Mouse (Mus musculus): ENCODE data around the gene Ptpn4. TPM values are rescaled to one million over a fixed set of nuclear protein-coding genes. Genes with fewer than 3 reads are reported as not detected.
A peak's percentile ranks its signal among the peaks of the same experiment; 100 is the strongest.

The Ptpn4 gene
- total and polyA plus RNA-seq, 2 experiments from 2014 or later, result 7.0 to 46.5 TPM

- Histone ChIP-seq H3K27ac (ENCODE audit: low read depth, low read length) (no peak overlapping the region), H3K36me3 (ENCODE audit: insufficient read depth, low read length) (no peaks in the 10 kb centered on the region), H3K4me1 (ENCODE audit: insufficient read depth, low read length) (no peaks in the 10 kb centered on the region), H3K9me3 (ENCODE audit: low read length) (no peaks in the 10 kb centered on the region), H3K4me3 (ENCODE audit: low read depth, low read length) (no peak overlapping the region), H3K27me3 (ENCODE audit: insufficient read depth, low read length) (no peaks in the 10 kb centered on the region), H3K4me2 (ENCODE audit: low read depth, low read length, poor library complexity, severe bottlenecking) (no peak overlapping the region), H3K9ac (replicated peaks; ENCODE audit: low read length, poor library complexity, severe bottlenecking) (no peak overlapping the region)
- DNase-seq (ENCODE audit: low spot score) (no peak), ATAC-seq (ENCODE audit: low FRiP score) (no peak)
- 93% methylated on average over 7 of the region's 7 CpGs for WGBS
- no peak for TF ChIP-seq CTCF (IDR thresholded peaks at IDR 0.05)
Observed at GRCm38 (mm10) chr1:119666904-119667303, 170.5 kb downstream of the Ptpn4 start.

GRCm38 (mm10) chr1:119654307-119654706, 183.1 kb downstream of the Ptpn4 start:
- Histone ChIP-seq H3K27me3 (ENCODE audit: insufficient read depth, low read length) (no peaks in the 10 kb centered on the region), H3K9ac (replicated peaks; ENCODE audit: low read length, poor library complexity, severe bottlenecking) (no peak overlapping the region), H3K36me3 (ENCODE audit: insufficient read depth, low read length) (no peaks in the 10 kb centered on the region), H3K27ac (ENCODE audit: low read depth, low read length) (no peak overlapping the region), H3K4me3 (ENCODE audit: low read depth, low read length) (no peak overlapping the region), H3K4me2 (ENCODE audit: low read depth, low read length, poor library complexity, severe bottlenecking) (no peak overlapping the region), H3K9me3 (ENCODE audit: low read length) (no peaks in the 10 kb centered on the region), H3K4me1 (ENCODE audit: insufficient read depth, low read length) (no peaks in the 10 kb centered on the region)
- peak; percentile 49 for TF ChIP-seq CTCF (IDR thresholded peaks at IDR 0.05)
- no peak for DNase-seq (ENCODE audit: low spot score)
- WGBS, result 92% methylated on average over 2 of the region's 2 CpGs
- ATAC-seq (ENCODE audit: low FRiP score), result no peak

DNA sequence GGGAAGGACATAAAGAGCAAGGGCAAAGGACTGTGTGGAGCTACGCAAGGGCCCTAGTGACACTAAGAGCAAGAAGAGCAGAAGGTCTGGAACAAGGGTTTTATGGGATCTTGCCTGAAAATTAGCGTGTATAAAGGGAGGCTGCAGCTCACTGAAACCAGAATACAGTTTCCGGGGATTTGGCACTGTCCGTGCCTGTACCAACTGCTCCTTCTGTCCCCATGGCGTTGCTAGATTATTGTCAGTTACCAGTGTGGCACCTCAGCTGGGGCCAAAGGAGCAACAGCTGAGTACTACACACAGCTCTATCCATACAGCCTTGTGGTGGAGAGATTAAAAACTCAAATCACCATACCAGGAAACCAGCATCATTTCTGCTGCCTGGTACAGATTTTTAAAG, 187.0 kb downstream of the Ptpn4 start:
- no peak for TF ChIP-seq CTCF (IDR thresholded peaks at IDR 0.05)
- no peak for ATAC-seq (ENCODE audit: low FRiP score)
- H3K4me3 ChIP-seq (ENCODE audit: low read depth, low read length), result no peak overlapping the region
- no peaks in the 10 kb centered on the region for H3K4me1 ChIP-seq (ENCODE audit: insufficient read depth, low read length)
- no peak overlapping the region for H3K27ac ChIP-seq (ENCODE audit: low read depth, low read length)
- H3K9me3 ChIP-seq (ENCODE audit: low read length), result no peaks in the 10 kb centered on the region
- no peak overlapping the region for H3K9ac ChIP-seq (replicated peaks; ENCODE audit: low read length, poor library complexity, severe bottlenecking)
- no peak overlapping the region for H3K4me2 ChIP-seq (ENCODE audit: low read depth, low read length, poor library complexity, severe bottlenecking)
- peak; percentile 31 for DNase-seq (ENCODE audit: low spot score)
- H3K27me3 ChIP-seq (ENCODE audit: insufficient read depth, low read length), result no peaks in the 10 kb centered on the region
- no peaks in the 10 kb centered on the region for H3K36me3 ChIP-seq (ENCODE audit: insufficient read depth, low read length)
- WGBS, result 85% methylated on average over 5 of the region's 5 CpGs

DNA sequence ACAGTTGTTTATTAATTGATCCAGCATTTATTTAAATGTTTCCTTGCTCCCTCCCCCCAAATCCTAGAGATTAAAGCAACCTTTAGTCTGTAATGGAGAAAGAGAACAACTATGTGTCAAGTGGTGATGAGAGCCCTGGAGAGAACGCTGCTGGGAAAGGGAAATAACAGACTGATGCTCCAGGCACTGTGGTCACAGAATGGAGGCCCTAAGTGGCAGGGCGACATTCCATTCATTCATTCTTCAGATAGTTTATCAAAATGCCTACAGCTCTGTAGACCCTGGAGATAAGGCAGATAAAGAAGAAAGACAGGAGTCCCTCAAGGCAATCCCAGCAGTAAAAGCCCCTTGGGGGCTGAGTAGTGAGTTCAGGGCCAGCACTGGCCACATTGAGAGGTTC, 187.8 kb downstream of the Ptpn4 start:
- Histone ChIP-seq H3K4me3 (ENCODE audit: low read depth, low read length) (no peak overlapping the region), H3K9me3 (ENCODE audit: low read length) (no peaks in the 10 kb centered on the region), H3K27me3 (ENCODE audit: insufficient read depth, low read length) (no peaks in the 10 kb centered on the region), H3K9ac (replicated peaks; ENCODE audit: low read length, poor library complexity, severe bottlenecking) (no peak overlapping the region), H3K4me2 (ENCODE audit: low read depth, low read length, poor library complexity, severe bottlenecking) (no peak overlapping the region), H3K27ac (ENCODE audit: low read depth, low read length) (no peak overlapping the region), H3K36me3 (ENCODE audit: insufficient read depth, low read length) (no peaks in the 10 kb centered on the region), H3K4me1 (ENCODE audit: insufficient read depth, low read length) (no peaks in the 10 kb centered on the region)
- WGBS, result 86% methylated on average over 2 of the region's 2 CpGs
- no peak for TF ChIP-seq CTCF (IDR thresholded peaks at IDR 0.05)
- ATAC-seq (ENCODE audit: low FRiP score) (no peak), DNase-seq (ENCODE audit: low spot score) (no peak)

DNA sequence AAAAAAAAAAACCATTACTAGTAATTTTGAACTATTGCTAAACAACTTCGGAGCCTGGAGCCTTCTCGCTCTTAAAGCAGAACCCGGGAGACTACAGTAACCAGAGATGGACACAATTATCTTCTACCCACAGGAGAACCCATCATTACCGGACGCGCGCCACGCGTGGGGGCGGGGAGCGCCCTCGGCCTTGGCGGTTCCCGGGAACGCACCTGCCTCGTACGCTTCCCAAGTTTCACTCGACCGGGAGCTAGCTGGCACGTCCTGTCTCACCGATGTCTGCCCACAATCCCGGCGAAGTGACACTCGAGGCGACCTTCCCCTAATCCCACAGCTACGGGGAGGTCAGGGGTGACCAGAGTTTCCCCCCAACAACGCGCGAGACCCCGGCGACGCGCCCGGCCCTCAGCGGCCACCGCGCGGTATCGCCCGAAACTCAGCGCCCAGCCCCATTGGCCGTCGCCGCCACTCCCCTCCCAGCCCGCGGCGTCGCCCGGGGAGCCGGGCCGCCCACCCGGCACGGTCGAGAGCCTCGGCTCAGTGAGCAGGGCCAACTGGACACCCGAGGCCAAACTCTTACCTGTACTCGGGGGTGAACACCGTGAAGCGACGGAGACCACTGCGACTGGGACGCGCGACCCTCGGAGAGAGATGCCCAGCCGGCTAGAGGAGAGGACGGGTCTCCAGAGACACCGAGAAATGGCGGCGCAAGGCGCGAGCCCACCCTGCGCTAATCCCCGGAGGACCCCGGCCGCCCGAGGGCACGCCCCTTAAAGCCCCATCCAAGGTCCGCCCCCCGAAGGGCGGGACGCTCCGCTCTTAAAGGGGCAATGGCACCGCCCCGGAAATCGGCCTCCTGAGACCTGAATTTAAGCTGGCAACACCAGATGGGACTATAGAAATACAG, 189.0 kb downstream of the Ptpn4 start, which contains the start of gene Epb41l5:
Epb41l5 (minus strand) TSS at position 796 of the 907 bp plus-strand sequence.
- H3K27ac ChIP-seq (ENCODE audit: low read depth, low read length), result peak within 1 kb of the TSS; percentile 76
- DNase-seq (ENCODE audit: low spot score) (peak; percentile 92), ATAC-seq (ENCODE audit: low FRiP score) (peak; percentile 94)
- TF ChIP-seq CTCF (IDR thresholded peaks at IDR 0.05), result no peak
- no peaks in the 10 kb centered on the region for H3K27me3 ChIP-seq (ENCODE audit: insufficient read depth, low read length)
- no peaks in the 10 kb centered on the region for H3K4me1 ChIP-seq (ENCODE audit: insufficient read depth, low read length)
- no peaks in the 10 kb centered on the region for H3K36me3 ChIP-seq (ENCODE audit: insufficient read depth, low read length)
- peak within 1 kb of the TSS; percentile 89 for H3K4me3 ChIP-seq (ENCODE audit: low read depth, low read length)
- H3K9ac ChIP-seq (replicated peaks; ENCODE audit: low read length, poor library complexity, severe bottlenecking), result peak within 1 kb of the TSS; percentile 76
- H3K4me2 ChIP-seq (ENCODE audit: low read depth, low read length, poor library complexity, severe bottlenecking), result peak within 1 kb of the TSS; percentile 87
- no peaks in the 10 kb centered on the region for H3K9me3 ChIP-seq (ENCODE audit: low read length)
- WGBS, result under 1% methylated on average over 85 of the region's 86 CpGs

DNA sequence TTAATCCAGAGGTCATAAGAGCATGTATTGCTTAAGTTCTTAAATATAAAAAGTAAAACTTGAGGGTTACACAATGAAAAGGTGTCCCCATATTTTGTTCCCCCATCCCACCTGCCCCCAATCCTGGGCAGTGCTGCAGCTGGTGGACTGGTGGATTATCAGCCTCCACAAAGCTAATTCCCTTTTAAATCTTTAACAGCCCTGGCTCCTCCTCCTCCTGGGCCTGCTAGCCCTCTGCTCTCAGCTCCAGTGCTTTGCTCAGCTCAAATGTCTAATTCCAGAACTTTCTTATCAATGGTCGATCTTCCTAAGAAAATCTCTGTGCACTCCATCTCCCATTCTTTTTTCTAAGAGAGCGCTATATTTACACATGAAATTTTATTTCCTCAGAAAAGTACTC, 191.1 kb downstream of the Ptpn4 start:
- no peak for TF ChIP-seq CTCF (IDR thresholded peaks at IDR 0.05)
- Histone ChIP-seq H3K4me2 (ENCODE audit: low read depth, low read length, poor library complexity, severe bottlenecking) (no peak overlapping the region), H3K4me1 (ENCODE audit: insufficient read depth, low read length) (no peaks in the 10 kb centered on the region), H3K4me3 (ENCODE audit: low read depth, low read length) (no peak overlapping the region), H3K36me3 (ENCODE audit: insufficient read depth, low read length) (no peaks in the 10 kb centered on the region), H3K27ac (ENCODE audit: low read depth, low read length) (no peak overlapping the region), H3K9me3 (ENCODE audit: low read length) (no peaks in the 10 kb centered on the region), H3K27me3 (ENCODE audit: insufficient read depth, low read length) (no peaks in the 10 kb centered on the region), H3K9ac (replicated peaks; ENCODE audit: low read length, poor library complexity, severe bottlenecking) (no peak overlapping the region)
- ATAC-seq (ENCODE audit: low FRiP score) (no peak), DNase-seq (ENCODE audit: low spot score) (no peak)
- 59% methylated on average over 2 of the region's 2 CpGs for WGBS
